Mouse (Mus musculus): ENCODE data around the gene B4galt2. TPM values are rescaled to one million over a fixed set of nuclear protein-coding genes. Genes with fewer than 3 reads are reported as not detected.

Gene B4galt2
- polyA plus RNA-seq, 1 experiment from 2014 or later = 67.7 TPM

DNA sequence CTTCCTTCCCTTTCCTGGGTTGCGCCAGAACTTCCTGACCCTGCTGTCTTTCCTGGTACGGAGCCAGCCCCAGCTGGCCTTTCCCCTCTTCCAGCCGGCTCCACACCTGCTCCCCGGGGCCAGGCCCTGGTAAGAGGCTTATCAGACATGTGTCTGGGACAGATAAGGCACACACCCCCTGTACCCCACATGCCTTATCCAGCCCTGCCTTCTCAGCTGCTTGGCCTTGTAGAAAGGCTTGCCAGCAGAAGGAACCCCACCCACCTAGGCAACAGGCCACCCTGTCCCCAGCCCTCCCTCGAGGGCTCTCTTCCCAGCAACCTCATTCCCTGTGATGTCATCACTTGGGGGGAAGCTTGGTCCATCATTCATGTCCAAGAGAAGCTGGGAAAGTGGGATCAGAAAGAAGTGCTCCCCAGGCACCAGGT lies 53.1 kb downstream of the B4galt2 start:
- Histone ChIP-seq H3K27me3 (replicated peaks) (0 out of 2 replicates have a peak, but pooled peaks cover 5% of the 10 kb centered on the region), H3K4me2 (peak overlapping the region; percentile 12), H3K27ac (no peak overlapping the region), H3K36me3 (replicated peaks) (no peaks in the 10 kb centered on the region), H3K4me1 (peaks cover 17% of the 10 kb centered on the region), H3K9me3 (no peaks in the 10 kb centered on the region), H3K4me3 (no peak overlapping the region), H3K9ac (no peak overlapping the region)
- 10% methylated on average over 5 of the region's 5 CpGs for WGBS
- peak; percentile 38; the same call in 1 of the 2 replicates for ATAC-seq (replicated peaks)

DNA sequence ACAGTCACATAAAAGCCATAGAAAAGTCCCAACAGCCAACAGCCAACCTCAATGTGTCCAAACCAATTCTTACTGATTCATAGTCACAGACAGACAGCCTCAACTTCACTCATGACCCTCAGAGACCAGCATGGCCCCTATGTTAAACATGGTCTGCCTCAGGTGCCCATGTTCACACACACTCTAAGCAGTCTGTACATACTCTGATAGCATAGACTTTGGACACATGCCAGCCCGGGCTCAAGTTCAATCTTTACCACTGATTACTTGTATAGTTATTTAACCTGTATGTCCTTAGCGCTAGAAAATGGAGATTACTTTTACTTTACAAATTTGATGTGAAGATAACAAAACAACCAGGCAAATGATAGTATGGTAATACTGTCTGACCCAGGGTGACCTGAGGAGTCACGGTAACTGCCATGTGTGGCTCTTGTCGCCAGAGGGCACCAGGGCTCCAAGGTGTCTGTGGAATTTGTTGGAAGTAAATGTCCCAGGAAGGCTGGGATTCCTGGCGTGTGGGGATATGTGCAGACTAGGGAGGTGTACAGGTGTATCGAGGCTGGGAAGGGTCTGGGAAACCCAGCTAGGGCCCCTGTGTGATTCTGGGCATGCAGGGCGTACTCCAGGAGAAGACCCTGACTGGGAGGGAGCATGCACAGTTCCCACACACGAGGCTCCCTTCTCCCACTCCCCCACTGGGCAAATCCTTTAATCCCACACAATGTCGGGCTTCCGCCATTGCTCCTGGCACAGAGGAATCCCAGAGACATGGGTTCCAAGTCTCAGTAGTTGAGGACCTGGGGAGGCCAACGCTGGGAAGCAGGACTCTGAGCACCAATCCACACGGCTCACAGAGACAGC lies 53.8 kb downstream of the B4galt2 start:
- H3K27ac ChIP-seq = no peak overlapping the region
- H3K4me1 ChIP-seq = peaks cover 11% of the 10 kb centered on the region
- no peak overlapping the region for H3K9ac ChIP-seq
- peak; percentile 53; the same call in 1 of the 2 replicates for ATAC-seq (replicated peaks)
- H3K4me3 ChIP-seq = no peak overlapping the region
- no peaks in the 10 kb centered on the region for H3K36me3 ChIP-seq (replicated peaks)
- peak overlapping the region; percentile 12 for H3K4me2 ChIP-seq
- H3K27me3 ChIP-seq (replicated peaks) = 0 out of 2 replicates have a peak, but pooled peaks cover 5% of the 10 kb centered on the region
- WGBS = 7% methylated on average over 12 of the region's 12 CpGs
- H3K9me3 ChIP-seq = no peaks in the 10 kb centered on the region

DNA sequence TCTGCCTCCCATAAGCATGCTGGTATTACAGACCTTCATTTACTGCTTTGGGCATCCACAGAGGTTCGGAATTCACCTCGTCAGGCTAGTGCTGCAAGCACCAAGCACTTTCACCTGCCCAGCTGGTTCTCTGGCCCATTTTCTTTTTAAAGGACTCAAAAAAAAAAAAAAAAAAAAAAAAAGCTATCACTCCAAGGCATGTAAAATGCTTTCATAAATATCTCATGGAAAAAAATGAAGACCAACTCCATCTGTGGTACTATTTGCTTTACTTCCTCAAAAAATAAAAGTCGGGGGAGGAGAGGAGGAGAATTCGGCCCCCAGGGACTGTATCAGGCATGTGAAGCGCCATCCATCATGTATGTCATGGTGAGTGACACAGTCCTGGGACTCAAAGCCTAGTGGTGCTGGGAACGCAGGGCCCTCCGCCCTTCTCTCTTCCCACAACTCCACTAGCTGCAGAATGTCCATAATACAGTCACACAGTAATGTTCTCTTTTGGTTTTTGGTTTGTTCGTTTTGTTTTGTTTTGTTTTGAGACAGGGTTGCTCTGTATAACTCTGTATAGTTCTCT lies 54.6 kb downstream of the B4galt2 start:
- Histone ChIP-seq H3K27ac (no peak overlapping the region), H3K4me2 (no peak overlapping the region), H3K9me3 (no peaks in the 10 kb centered on the region), H3K4me3 (no peak overlapping the region), H3K4me1 (peaks cover 7% of the 10 kb centered on the region; the same call in 1 of the 2 replicates), H3K36me3 (replicated peaks) (no peaks in the 10 kb centered on the region), H3K27me3 (replicated peaks) (0 out of 2 replicates have a peak, but pooled peaks cover 5% of the 10 kb centered on the region), H3K9ac (no peak overlapping the region)
- no peak for ATAC-seq (replicated peaks)
- 77% methylated on average over 8 of the region's 8 CpGs for WGBS

Other genes starting within 250 kb of the B4galt2 start
- 82.5 and 84.8 TPM in 2 replicates for gene Dmap1, start 201.2 kb downstream of the B4galt2 start, polyA plus RNA-seq (2015; fragmentation: Nextera tagmentation; extraction: Ambion mirVana)
- not detected in 2 replicates for gene Gm12845, start 159.1 kb downstream of the B4galt2 start, polyA plus RNA-seq (2015; fragmentation: Nextera tagmentation; extraction: Ambion mirVana)
- not detected in 2 replicates for gene Klf17, start 117.8 kb downstream of the B4galt2 start, polyA plus RNA-seq (2015; fragmentation: Nextera tagmentation; extraction: Ambion mirVana)
- 32.3 and 33.0 TPM in 2 replicates for gene Slc6a9, start 49.0 kb downstream of the B4galt2 start, polyA plus RNA-seq (2015; fragmentation: Nextera tagmentation; extraction: Ambion mirVana)
- 2.7 and 3.2 TPM in 2 replicates for gene Ccdc24, start 10.9 kb downstream of the B4galt2 start, polyA plus RNA-seq (2015; fragmentation: Nextera tagmentation; extraction: Ambion mirVana)
- gene Atp6v0b, start 3.8 kb upstream of the B4galt2 start, polyA plus RNA-seq (2015; fragmentation: Nextera tagmentation; extraction: Ambion mirVana) = 617 and 618 TPM in 2 replicates
- 24.0 and 25.5 TPM in 2 replicates for gene Dph2, start 8.5 kb upstream of the B4galt2 start, polyA plus RNA-seq (2015; fragmentation: Nextera tagmentation; extraction: Ambion mirVana)
- 76.5 and 77.1 TPM in 2 replicates for gene Ipo13, start 31.5 kb upstream of the B4galt2 start, polyA plus RNA-seq (2015; fragmentation: Nextera tagmentation; extraction: Ambion mirVana)
- 0.45 and 0.96 TPM in 2 replicates for gene Artn, start 46.3 kb upstream of the B4galt2 start, polyA plus RNA-seq (2015; fragmentation: Nextera tagmentation; extraction: Ambion mirVana)

Data from midbrain, embryonic 15.5 days (tissue).